Mouse (Mus musculus): ENCODE results near the gene Kcnmb2.

DNA sequence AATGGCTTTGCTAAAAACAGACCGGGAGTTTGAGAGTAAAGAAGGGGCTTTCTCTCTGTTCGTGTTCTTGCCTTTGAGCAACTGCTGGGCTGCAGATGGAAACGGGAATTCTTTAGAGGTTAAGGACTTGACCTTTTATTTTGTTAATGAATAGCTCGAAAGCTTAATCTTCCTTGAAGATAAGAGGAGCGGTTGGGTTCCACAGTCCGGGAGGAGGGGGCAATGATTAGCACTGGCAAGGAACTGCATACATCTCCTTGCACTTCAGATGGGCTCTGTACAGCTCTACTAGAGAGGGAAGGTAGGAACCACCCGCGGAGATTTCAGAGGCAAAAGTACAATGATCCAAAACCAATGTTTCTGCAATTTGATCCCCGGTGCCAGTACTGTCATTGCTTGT, 1.2 kb downstream of the Kcnmb2 start:
- TF ChIP-seq CTCF (IDR thresholded peaks at IDR 0.05; ENCODE audit: borderline replicate concordance, insufficient read depth, low read depth, low read length) = no peak
- no peak for TF ChIP-seq POLR2A (IDR thresholded peaks at IDR 0.05; ENCODE audit: borderline replicate concordance, insufficient read depth, low read length)

Data from cerebellum, adult 2 months (tissue).